10 mouse cellular contexts compared by ENCODE assay signal in genomic region chr8:105859314-105859713, GRCm38 (mm10). TPM values are rescaled to one million over a fixed set of nuclear protein-coding genes. Genes with fewer than 3 reads are reported as not detected.
DNase-seq lines count a peak whose midpoint lies in the region; ATAC-seq lines count a peak whose summit lies in the region.
"Had no signal": no experiment of that assay in that cellular context is flagged by ENCODE, and none has a peak within 500 bp of the region (broad histone marks: within the 10 kb centered on the region; RNA-seq: fewer than 3 reads in every experiment).

No protein-coding gene starts in this region.

- no peak for DNase-seq in heart, adult 11 months
- DNase-seq in 416B (ENCODE audit: low read depth), result peak; percentile 81
- DNase-seq in T-cell, adult 2 months (ENCODE audit: low spot score), result no peak
- no peak for DNase-seq in urinary bladder, postnatal 25 days (ENCODE audit: low spot score)
- DNase-seq in gastrocnemius, postnatal 36 days, result no peak
- DNase-seq: cerebellum, adult 2 months; kidney, adult 8-10 months had no signal

- intact Hi-C loops in gastrocnemius, postnatal 36 days (cut with DNase I), result no loop called here

- WGBS in heart, embryonic 13.5 days, result 59% methylated on average over 5 of the region's 5 CpGs
- 81% methylated on average over 5 of the region's 5 CpGs for WGBS in embryonic facial prominence, embryonic 12.5 days
- WGBS in limb, embryonic 15.5 days, result 74% methylated on average over 5 of the region's 5 CpGs

- H3K27ac ChIP-seq in heart, embryonic 13.5 days (replicated peaks), result peak overlapping the region; percentile 95
- H3K27ac ChIP-seq in embryonic facial prominence, embryonic 12.5 days, result peak overlapping the region; percentile 92
- H3K27ac ChIP-seq in limb, embryonic 15.5 days, result peak overlapping the region; percentile 94

- peak overlapping the region; percentile 77 for H3K9ac ChIP-seq in heart, embryonic 13.5 days
- no peak overlapping the region; the same call in 1 of the 2 replicates for H3K9ac ChIP-seq in embryonic facial prominence, embryonic 12.5 days
- no peak overlapping the region for H3K9ac ChIP-seq in limb, embryonic 15.5 days

- H3K36me3 ChIP-seq in heart, embryonic 13.5 days, result peaks cover 31% of the 10 kb centered on the region
- peaks cover 17% of the 10 kb centered on the region; the same call in 1 of the 2 replicates for H3K36me3 ChIP-seq in embryonic facial prominence, embryonic 12.5 days
- peaks cover 12% of the 10 kb centered on the region for H3K36me3 ChIP-seq in limb, embryonic 15.5 days

- no peaks in the 10 kb centered on the region for H3K9me3 ChIP-seq in heart, embryonic 13.5 days
- H3K9me3 ChIP-seq in embryonic facial prominence, embryonic 12.5 days, result no peaks in the 10 kb centered on the region
- H3K9me3 ChIP-seq in limb, embryonic 15.5 days, result no peaks in the 10 kb centered on the region

- no peak for ATAC-seq in heart, embryonic 13.5 days (ENCODE audit: extremely low read depth, insufficient number of reproducible peaks, low FRiP score, low TSS enrichment)
- ATAC-seq in embryonic facial prominence, embryonic 12.5 days (ENCODE audit: insufficient number of reproducible peaks, insufficient read depth, low FRiP score, low TSS enrichment), result no peak
- ATAC-seq in limb, embryonic 15.5 days (ENCODE audit: insufficient number of reproducible peaks, low FRiP score, low TSS enrichment, low read depth), result no peak

- peaks cover 72% of the 10 kb centered on the region for H3K4me1 ChIP-seq in heart, embryonic 13.5 days
- peaks cover 53% of the 10 kb centered on the region for H3K4me1 ChIP-seq in embryonic facial prominence, embryonic 12.5 days
- peaks cover 61% of the 10 kb centered on the region for H3K4me1 ChIP-seq in limb, embryonic 15.5 days

- H3K4me3 ChIP-seq in heart, embryonic 13.5 days, result no peak overlapping the region
- no peak overlapping the region for H3K4me3 ChIP-seq in embryonic facial prominence, embryonic 12.5 days
- H3K4me3 ChIP-seq in limb, embryonic 15.5 days, result no peak overlapping the region

- H3K27me3 ChIP-seq in heart, embryonic 13.5 days (replicated peaks), result no peaks in the 10 kb centered on the region
- no peaks in the 10 kb centered on the region for H3K27me3 ChIP-seq in embryonic facial prominence, embryonic 12.5 days
- H3K27me3 ChIP-seq in limb, embryonic 15.5 days, result no peaks in the 10 kb centered on the region

- peak overlapping the region; percentile 93 for H3K4me2 ChIP-seq in heart, embryonic 13.5 days
- peak overlapping the region; percentile 89; the same call in 1 of the 2 replicates for H3K4me2 ChIP-seq in embryonic facial prominence, embryonic 12.5 days (replicated peaks)
- H3K4me2 ChIP-seq in limb, embryonic 15.5 days, result 0 out of 2 replicates have a peak overlapping the region, but pooled peaks have one; percentile 45

RNA-seq across cellular contexts. Expression of gene Nutf2, which starts 1.1 kb away (rescaled TPM):
- polyA plus RNA-seq in heart, embryonic 13.5 days (2015; fragmentation: Nextera tagmentation; extraction: Ambion mirVana), result 177 and 212 TPM in 2 replicates
- 228 and 268 TPM in 2 replicates for polyA plus RNA-seq in embryonic facial prominence, embryonic 12.5 days (2016; fragmentation: Nextera tagmentation; extraction: Ambion mirVana)
- polyA plus RNA-seq in limb, embryonic 15.5 days (2015; fragmentation: Nextera tagmentation; extraction: Ambion mirVana), result 195 and 202 TPM in 2 replicates
- total RNA-seq in gastrocnemius, postnatal 36 days (2021), result 10 to 100 TPM; 38.4 to 52.9 TPM

RNA-seq across cellular contexts. Expression of gene Thap11, which starts 4.4 kb away (rescaled TPM):
- 44.8 and 47.1 TPM in 2 replicates for polyA plus RNA-seq in heart, embryonic 13.5 days (2015; fragmentation: Nextera tagmentation; extraction: Ambion mirVana)
- 84.6 and 86.8 TPM in 2 replicates for polyA plus RNA-seq in embryonic facial prominence, embryonic 12.5 days (2016; fragmentation: Nextera tagmentation; extraction: Ambion mirVana)
- polyA plus RNA-seq in limb, embryonic 15.5 days (2015; fragmentation: Nextera tagmentation; extraction: Ambion mirVana), result 71.2 and 73.0 TPM in 2 replicates
- total RNA-seq in gastrocnemius, postnatal 36 days (2021), result 10 to 100 TPM; 19.0 TPM

RNA-seq across cellular contexts. Expression of gene Cenpt, which starts 6.2 kb away (rescaled TPM):
- polyA plus RNA-seq in heart, embryonic 13.5 days (2015; fragmentation: Nextera tagmentation; extraction: Ambion mirVana), result 37.1 and 40.5 TPM in 2 replicates
- 59.8 and 60.6 TPM in 2 replicates for polyA plus RNA-seq in embryonic facial prominence, embryonic 12.5 days (2016; fragmentation: Nextera tagmentation; extraction: Ambion mirVana)
- 42.3 and 44.7 TPM in 2 replicates for polyA plus RNA-seq in limb, embryonic 15.5 days (2015; fragmentation: Nextera tagmentation; extraction: Ambion mirVana)
- total RNA-seq in gastrocnemius, postnatal 36 days (2021), result 1 to 10 TPM; 1.1 to 1.2 TPM

RNA-seq across cellular contexts. Expression of gene Edc4, which starts 21.4 kb away (rescaled TPM):
- polyA plus RNA-seq in heart, embryonic 13.5 days (2015; fragmentation: Nextera tagmentation; extraction: Ambion mirVana), result 28.9 and 30.6 TPM in 2 replicates
- 70.5 and 72.6 TPM in 2 replicates for polyA plus RNA-seq in embryonic facial prominence, embryonic 12.5 days (2016; fragmentation: Nextera tagmentation; extraction: Ambion mirVana)
- polyA plus RNA-seq in limb, embryonic 15.5 days (2015; fragmentation: Nextera tagmentation; extraction: Ambion mirVana), result 47.3 and 49.5 TPM in 2 replicates
- total RNA-seq in gastrocnemius, postnatal 36 days (2021), result 10 to 100 TPM; 17.6 to 20.1 TPM

RNA-seq across cellular contexts. Expression of gene Tsnaxip1, which starts 31.8 kb away (rescaled TPM):
- polyA plus RNA-seq in heart, embryonic 13.5 days (2015; fragmentation: Nextera tagmentation; extraction: Ambion mirVana), result 0.19 TPM in 1 of 2 replicates, not detected in the other
- polyA plus RNA-seq in embryonic facial prominence, embryonic 12.5 days (2016; fragmentation: Nextera tagmentation; extraction: Ambion mirVana), result 0.43 TPM in 1 of 2 replicates, not detected in the other
- 0.28 and 0.47 TPM in 2 replicates for polyA plus RNA-seq in limb, embryonic 15.5 days (2015; fragmentation: Nextera tagmentation; extraction: Ambion mirVana)
- not detected for total RNA-seq in gastrocnemius, postnatal 36 days (2021)
